Mouse (Mus musculus) WW6 (cell line): ENCODE data around the gene Prune1.

Experiments
- DNase-seq: peaks from one replicate; pipeline ENCODE4 v3.0.0-alpha.2; 2013; ENCODE audit warnings: low read depth, low spot score

Prune1 gene

GRCm38 (mm10) chr3:95277149-95277551, 4.7 kb downstream of the Prune1 start:
- no peak for DNase-seq

GRCm38 (mm10) chr3:95276428-95276934, 5.4 kb downstream of the Prune1 start:
- no peak for DNase-seq

GRCm38 (mm10) chr3:95275161-95275560, 6.7 kb downstream of the Prune1 start:
- no peak for DNase-seq

DNA sequence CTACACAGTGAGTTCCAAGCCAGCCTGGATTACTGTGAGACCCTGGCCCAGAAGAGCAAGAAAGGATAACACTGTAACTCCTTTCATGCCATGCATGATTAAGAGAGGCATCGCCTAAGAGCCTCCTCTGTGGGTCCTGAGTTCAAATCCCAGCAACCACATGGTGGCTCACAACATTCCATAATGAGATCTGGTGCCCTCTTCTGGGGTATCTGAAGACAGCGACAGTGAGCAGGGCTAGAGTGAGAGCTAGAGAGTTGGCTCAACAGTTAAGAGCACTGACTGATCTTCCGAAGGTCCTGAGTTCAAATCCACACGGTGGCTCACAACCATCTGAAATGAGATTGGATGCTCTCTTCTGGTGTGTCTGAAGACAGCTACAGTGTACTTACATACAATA, 7.4 kb downstream of the Prune1 start:
- DNase-seq: no peak

DNA sequence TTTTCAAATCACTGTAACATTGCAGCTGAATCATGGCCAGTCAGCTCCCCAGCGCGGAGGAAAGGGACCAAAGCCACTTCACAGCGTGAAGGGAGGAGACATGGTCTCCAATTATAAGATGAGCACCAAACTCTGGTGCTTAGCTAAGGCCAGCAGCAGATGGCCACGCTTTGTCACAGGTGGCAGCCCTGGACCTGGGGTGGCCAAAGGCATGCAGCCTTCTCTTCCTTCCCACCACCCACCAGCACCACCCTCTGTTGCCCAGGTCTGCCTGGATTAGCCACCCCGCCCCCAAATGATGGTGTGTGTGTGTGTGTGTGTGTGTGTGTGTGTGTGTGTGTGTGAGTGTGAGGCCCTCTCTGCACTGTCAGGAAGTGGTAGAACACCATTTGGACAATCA, 8.4 kb downstream of the Prune1 start:
- no peak for DNase-seq

DNA sequence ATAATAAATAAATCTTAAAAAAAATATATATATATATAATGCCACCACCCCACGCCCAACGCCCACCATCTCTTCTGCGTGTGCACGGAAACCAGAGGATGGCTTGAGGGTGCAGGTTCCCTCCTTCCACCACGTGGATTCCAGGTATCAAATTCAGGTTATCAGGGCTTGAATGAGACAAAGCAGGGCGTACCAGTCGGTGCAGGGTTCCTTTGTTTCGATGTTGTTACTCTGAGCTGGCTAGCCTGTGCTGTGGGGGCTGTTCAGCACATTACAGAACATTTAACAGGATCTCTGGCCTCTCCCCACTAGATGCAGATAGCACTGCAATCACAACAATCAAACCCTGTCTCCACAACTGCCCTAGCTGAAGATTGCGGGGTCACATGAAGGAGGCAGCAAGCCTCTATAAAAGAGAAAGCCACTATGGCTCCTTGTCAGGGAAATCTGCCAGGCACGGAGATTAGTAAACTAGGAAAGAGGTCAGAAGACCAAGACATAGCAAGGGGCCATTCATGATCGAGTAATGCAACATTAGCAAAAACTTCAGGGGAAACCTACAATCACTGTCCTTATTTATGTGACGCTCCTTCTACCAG, 11.0 kb downstream of the Prune1 start:
- DNase-seq: no peak

- no peak for DNase-seq
These were observed 12.1 kb downstream of the Prune1 start for GRCm38 (mm10) chr3:95269789-95270188.

- no peak for DNase-seq
These were observed 14.0 kb downstream of the Prune1 start for GRCm38 (mm10) chr3:95267855-95268254.

DNA sequence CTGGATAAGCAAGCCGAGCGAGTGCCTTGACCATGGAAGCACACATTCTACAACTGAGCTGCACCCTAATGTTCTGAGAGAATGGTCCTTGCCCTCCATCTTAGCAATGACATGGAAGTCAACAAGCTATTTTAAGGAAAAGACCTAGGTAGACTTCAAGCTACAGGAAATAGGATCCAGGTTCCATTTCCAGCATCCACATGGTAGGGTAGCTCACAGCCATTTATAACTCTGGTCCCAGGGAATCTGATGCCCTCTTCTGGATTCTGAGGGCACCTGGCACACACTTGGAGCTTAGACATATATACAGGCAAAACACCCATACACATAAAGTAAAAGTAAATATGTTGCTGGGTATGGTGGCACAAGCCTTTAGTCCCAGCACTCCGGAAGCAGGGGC, 15.8 kb downstream of the Prune1 start:
- DNase-seq: no peak

- no peak for DNase-seq
These were observed 17.2 kb downstream of the Prune1 start for GRCm38 (mm10) chr3:95264724-95265123.

DNA sequence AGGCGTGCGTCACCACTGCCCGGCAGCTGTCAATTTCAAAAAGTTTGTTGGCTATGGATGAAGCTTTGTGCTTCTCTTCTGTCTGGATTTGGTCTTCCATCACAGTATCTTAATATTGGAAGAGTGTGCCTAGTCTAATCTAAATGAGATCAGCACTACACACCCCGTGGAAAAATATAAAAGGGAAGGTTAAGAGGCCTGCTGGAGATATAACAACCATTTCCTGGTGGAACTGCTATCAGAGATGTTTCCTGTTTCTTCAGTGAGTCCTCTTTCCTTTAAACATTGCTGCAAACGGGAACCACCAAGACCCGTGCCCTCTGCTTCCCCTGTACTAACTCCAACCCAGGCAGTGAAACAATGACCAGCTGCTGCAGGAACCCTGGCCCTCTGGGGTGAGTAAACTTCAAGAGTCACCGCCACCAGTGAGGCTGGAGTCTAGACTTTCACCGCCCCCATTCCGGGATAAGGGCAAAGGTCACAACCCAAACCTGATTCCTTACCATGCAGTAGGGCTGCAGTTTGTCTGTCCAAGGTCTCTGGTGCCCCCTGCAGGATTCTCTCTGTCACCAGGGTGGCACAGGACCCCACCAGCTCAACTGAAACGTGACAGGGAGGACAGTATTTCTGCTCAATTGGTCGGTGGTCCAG, 18.7 kb downstream of the Prune1 start:
- no peak for DNase-seq

DNA sequence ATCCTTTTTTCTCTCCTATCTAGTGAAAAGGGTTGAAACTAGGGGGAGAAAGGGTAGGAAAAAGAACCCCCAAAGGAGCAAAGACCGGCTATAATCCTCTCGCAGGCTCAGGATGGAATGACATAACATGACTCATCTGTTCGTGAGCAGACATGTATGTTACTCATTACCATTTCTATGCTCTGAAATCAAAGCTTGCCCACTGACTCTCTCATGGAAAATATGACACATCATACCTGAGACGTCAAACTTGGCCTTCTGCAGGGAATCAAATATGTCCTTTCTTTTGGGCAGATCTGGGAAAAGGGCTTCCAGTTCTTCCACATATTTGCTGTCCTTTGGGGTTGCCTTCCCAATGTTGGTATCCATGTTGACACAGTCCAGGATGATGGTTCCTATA, 19.9 kb downstream of the Prune1 start:
- no peak for DNase-seq

DNA sequence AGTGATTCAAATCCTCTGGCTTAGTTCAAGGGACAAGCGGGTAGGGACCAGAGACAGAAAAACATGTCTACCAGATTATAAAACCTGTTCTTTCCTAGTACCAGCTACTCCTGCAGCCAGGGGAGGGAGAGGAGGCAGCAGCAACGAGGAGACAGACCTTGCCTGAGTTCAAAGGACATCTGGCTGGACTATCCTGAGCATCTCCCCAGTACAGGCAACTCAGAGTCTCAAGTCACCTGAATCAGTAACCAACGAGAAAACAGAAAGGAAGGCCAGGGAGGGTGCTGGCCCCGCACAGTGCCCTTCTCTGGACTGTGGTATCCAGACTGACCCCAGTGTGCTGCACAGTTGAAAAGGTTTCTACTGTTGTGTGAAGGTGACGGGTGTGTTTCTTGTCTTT, 24.9 kb downstream of the Prune1 start:
- no peak for DNase-seq

GRCm38 (mm10) chr3:95250783-95251424, 31.0 kb downstream of the Prune1 start, which contains the start of gene Bnipl:
Gene Bnipl (minus strand): TSS chr3:95251193.
- DNase-seq: no peak

- no peak for DNase-seq
These were observed 31.5 kb downstream of the Prune1 start for GRCm38 (mm10) chr3:95250361-95250760.

GRCm38 (mm10) chr3:95247660-95248336, 34.1 kb downstream of the Prune1 start:
- DNase-seq: no peak

DNA sequence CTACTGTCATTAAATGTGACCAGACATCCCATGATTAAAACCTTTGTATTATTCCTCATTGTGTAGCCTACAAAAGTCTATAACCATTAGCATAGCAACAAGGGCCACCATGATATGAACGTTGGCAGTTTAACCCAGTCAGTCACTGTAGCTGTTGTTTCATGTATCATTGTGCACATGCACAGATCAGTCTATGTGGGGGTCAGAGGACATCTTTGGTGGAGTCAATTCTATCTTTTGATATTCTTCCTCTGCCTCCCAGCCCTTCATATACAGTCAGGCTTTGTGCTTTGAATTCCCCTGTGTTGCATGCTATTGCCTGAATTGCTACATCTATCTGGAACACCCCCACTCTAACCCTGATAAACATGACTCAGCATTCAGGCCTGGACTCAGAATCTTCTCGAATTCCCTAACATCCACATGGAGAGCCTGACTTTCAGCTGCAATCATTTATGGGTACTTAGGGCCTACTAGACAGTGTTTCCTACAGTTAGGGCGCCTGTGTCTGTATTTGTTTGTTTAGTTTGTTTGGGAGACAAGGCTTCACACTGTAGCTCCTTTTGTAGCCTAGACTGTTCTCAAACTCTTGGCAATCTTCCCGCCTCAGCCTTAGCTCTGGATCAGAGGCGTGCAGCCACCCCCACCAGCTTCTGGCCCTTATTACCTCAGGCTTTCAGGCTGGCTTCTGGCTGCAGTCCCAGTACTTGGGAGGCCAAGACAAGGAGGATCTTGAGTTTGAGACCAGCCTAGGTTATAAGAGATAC, 35.2 kb downstream of the Prune1 start:
- DNase-seq: no peak

- no peak for DNase-seq
These were observed 38.8 kb downstream of the Prune1 start for GRCm38 (mm10) chr3:95243086-95243485.

- no peak for DNase-seq
These were observed 40.4 kb downstream of the Prune1 start, which contains the start of gene Gm128 for GRCm38 (mm10) chr3:95241498-95241897. Gene Gm128 (minus strand): TSS chr3:95241598.

DNA sequence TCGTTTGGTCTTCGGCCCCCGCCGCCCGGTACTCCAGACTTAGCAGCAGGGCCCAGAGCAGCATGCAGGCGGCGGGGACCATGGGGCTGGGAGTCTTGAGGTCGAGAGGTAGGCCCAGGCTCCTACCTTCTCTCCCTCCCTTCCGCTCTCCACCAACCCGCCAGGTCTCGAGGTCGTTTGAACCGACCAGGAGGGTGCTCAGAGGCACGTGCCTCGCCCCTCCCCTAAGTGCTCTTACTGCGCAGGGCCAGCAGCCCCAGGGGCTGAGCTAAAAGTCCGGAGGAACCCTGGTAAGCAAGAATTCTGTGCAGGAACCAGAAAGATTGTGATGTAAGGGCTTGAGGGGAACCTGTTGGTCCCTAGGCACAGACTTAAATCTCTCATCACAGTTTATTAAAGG, 41.0 kb downstream of the Prune1 start:
- DNase-seq: no peak

DNA sequence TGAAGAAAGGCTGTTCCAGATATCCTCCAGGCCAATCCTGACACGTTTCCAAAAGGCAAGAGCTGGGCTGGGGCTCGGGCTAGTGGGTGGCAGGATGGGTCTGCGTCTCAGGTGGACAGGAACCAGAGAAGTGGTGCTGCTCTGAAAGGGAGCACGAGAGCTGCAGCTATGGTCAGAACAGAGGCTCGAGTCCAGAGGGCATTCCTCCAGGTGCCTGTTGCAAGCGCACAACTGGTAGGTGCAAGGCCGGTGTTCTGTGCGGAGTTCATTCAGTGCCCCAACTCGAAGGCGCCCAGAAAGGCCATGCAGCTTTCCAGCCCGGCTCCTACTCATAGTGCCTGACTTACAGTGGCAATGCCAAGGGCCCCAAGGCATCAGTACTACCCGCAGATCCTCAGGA, 41.9 kb downstream of the Prune1 start:
- no peak for DNase-seq

- DNase-seq: no peak
These were observed 42.9 kb downstream of the Prune1 start for GRCm38 (mm10) chr3:95239022-95239421.
